Mouse (Mus musculus) layer of hippocampus, adult 6 months (tissue): ENCODE measurements around the gene Setd4. TPM values are rescaled to one million over a fixed set of nuclear protein-coding genes. Genes with fewer than 3 reads are reported as not detected.

Source experiments
- long read RNA-seq, 2 experiments: library from polyadenylated mRNA; unstranded; transcript quantifications; one replicate each; pipeline ENCODE4 v2.0.0; 2019 to 2020
- polyA plus RNA-seq: library from polyadenylated mRNA; unstranded; fragments of <200 nt; fragmentation: Nextera tagmentation; gene quantifications from 2 replicates; pipeline ENCODE4 v1.2.3, GENCODE M21; 2021

Setd4 gene
- 2.5 and 3.7 TPM in 2 replicates for polyA plus RNA-seq
- long read RNA-seq, experiment 1, partial matches to known transcripts = 0 of 7 reads
- long read RNA-seq, experiment 1, other reads (novel, unspliced or antisense) = 7 of 7 reads
- long read RNA-seq, experiment 2, partial matches to known transcripts = 0 of 26 reads
- long read RNA-seq, experiment 2, other reads (novel, unspliced or antisense) = 26 of 26 reads

GRCm38 (mm10) chr16:93603439-93604212 is at the start of gene Setd4:
Gene Setd4, minus strand, starts transcription at chr16:93604063.

GRCm38 (mm10) chr16:93627761-93628400 is 24.0 kb upstream of the Setd4 start, which contains the start of gene Gm5678:
Gene Gm5678, plus strand, starts transcription at chr16:93628097.

GRCm38 (mm10) chr16:93605553-93605952 is 1.7 kb upstream of the Setd4 start, which contains the start of gene Cbr1:
Gene Cbr1, plus strand, starts transcription at chr16:93605853.

Other genes with a start within 250 kb of the Setd4 start
- 114 TPM in 2 replicates for gene Cbr1, start 1.8 kb upstream of the Setd4 start, polyA plus RNA-seq
- gene Gm5678, start 24.0 kb upstream of the Setd4 start, polyA plus RNA-seq = 0.15 TPM in 1 of 2 replicates, not detected in the other
- 21.6 and 21.7 TPM in 2 replicates for gene Cbr3, start 79.2 kb upstream of the Setd4 start, polyA plus RNA-seq
- 27.8 and 31.4 TPM in 2 replicates for gene Dop1b, start 107.8 kb upstream of the Setd4 start, polyA plus RNA-seq
- gene Morc3, start 228.1 kb upstream of the Setd4 start, polyA plus RNA-seq = 12.4 and 13.5 TPM in 2 replicates